Mouse (Mus musculus) liver, embryonic 15.5 days (tissue): ENCODE measurements around the gene Gng5. TPM values are rescaled to one million over a fixed set of nuclear protein-coding genes. Genes with fewer than 3 reads are reported as not detected.

Source experiments
- ATAC-seq: fragments of 200-750 bp; cut with Nextera tagmentation; 2 replicates; pipeline ENCODE4 v1.8.0; 2017; ENCODE audit warnings: moderate number of reproducible peaks, mild to moderate bottlenecking, moderate library complexity; ENCODE audit not compliant: insufficient read depth
- H3K27ac ChIP-seq: fragments of 300-500 bp; sonication (generic); replicated peaks from 2 replicates; pipeline ENCODE4 v1.5.1; 2015; ENCODE audit warnings: mild to moderate bottlenecking, inconsistent platforms
- H3K27me3 ChIP-seq: fragments of 300-500 bp; sonication (generic); 2 replicates; pipeline ENCODE4 v1.6.1; 2015; ENCODE audit warnings: mild to moderate bottlenecking, inconsistent platforms
- H3K36me3 ChIP-seq: fragments of 300-500 bp; sonication (generic); replicated peaks from 2 replicates; pipeline ENCODE4 v1.6.1; 2015; ENCODE audit warnings: moderate library complexity, mild to moderate bottlenecking, inconsistent platforms
- H3K4me1 ChIP-seq: fragments of 300-500 bp; sonication (generic); replicated peaks from 2 replicates; pipeline ENCODE4 v1.6.1; 2015; ENCODE audit warnings: inconsistent platforms
- H3K4me2 ChIP-seq: fragments of 300-500 bp; sonication (generic); 2 replicates; pipeline ENCODE4 v1.6.1; 2015; ENCODE audit warnings: moderate library complexity, mild to moderate bottlenecking, inconsistent platforms
- H3K4me3 ChIP-seq: fragments of 300-500 bp; sonication (generic); replicated peaks from 2 replicates; pipeline ENCODE4 v1.5.1; 2015; ENCODE audit warnings: mild to moderate bottlenecking, inconsistent platforms
- H3K9ac ChIP-seq: fragments of 300-500 bp; sonication (generic); 2 replicates; pipeline ENCODE4 v1.6.1; 2015; ENCODE audit warnings: moderate library complexity, mild to moderate bottlenecking, inconsistent platforms
- H3K9me3 ChIP-seq: fragments of 300-500 bp; sonication (generic); replicated peaks from 2 replicates; pipeline ENCODE4 v1.6.1; 2016; ENCODE audit warnings: inconsistent platforms
- WGBS: fragments of 180-500 bp; shearing (Covaris S2); methylation state at CpG from one replicate; pipeline ENCODE4 v1.1.7; 2015; ENCODE audit warnings: mixed read lengths; ENCODE audit not compliant: insufficient replicate concordance; 5-methylcytosine and 5-hydroxymethylcytosine counted together
- polyA plus RNA-seq: library from polyadenylated mRNA; unstranded; fragments of >200 nt; fragmentation: Nextera tagmentation; extraction: Ambion mirVana; gene quantifications from 2 replicates; pipeline ENCODE4 v1.2.1, GENCODE M21; 2015

The Gng5 gene
- polyA plus RNA-seq, 1 experiment from 2014 or later: 540 TPM

GRCm38 (mm10) chr3:146500003-146500809, 599 bp downstream of the Gng5 start:
- Histone ChIP-seq H3K4me1 (peaks cover 35% of the 10 kb centered on the region), H3K4me2 (peak overlapping the region; percentile 81), H3K9me3 (no peaks in the 10 kb centered on the region), H3K27ac (peak overlapping the region; percentile 97), H3K9ac (peak overlapping the region; percentile 93), H3K36me3 (peaks cover 23% of the 10 kb centered on the region), H3K4me3 (peak overlapping the region; percentile 89), H3K27me3 (no peaks in the 10 kb centered on the region)
- under 1% methylated on average over 57 of the region's 57 CpGs for WGBS
- peak; percentile 60 for ATAC-seq

GRCm38 (mm10) chr3:146500810-146501201, 1.2 kb downstream of the Gng5 start:
- Histone ChIP-seq H3K9ac (peak overlapping the region; percentile 93), H3K4me2 (peak overlapping the region; percentile 81), H3K27me3 (no peaks in the 10 kb centered on the region), H3K9me3 (no peaks in the 10 kb centered on the region), H3K4me3 (peak overlapping the region; percentile 89), H3K27ac (peak overlapping the region; percentile 97), H3K36me3 (peaks cover 28% of the 10 kb centered on the region), H3K4me1 (peaks cover 35% of the 10 kb centered on the region)
- 6% methylated on average over 5 of the region's 5 CpGs for WGBS
- ATAC-seq: no peak

GRCm38 (mm10) chr3:146501601-146502123, 2.1 kb downstream of the Gng5 start:
- peak overlapping the region; percentile 93; the same call in 1 of the 2 replicates for H3K9ac ChIP-seq

GRCm38 (mm10) chr3:146506711-146507110, 7.1 kb downstream of the Gng5 start:
- H3K4me3 ChIP-seq: no peak overlapping the region
- no peak for ATAC-seq
- H3K9me3 ChIP-seq: no peaks in the 10 kb centered on the region
- 79% methylated on average over 7 of the region's 7 CpGs for WGBS
- no peak overlapping the region for H3K9ac ChIP-seq
- H3K4me1 ChIP-seq: peaks cover 18% of the 10 kb centered on the region
- H3K4me2 ChIP-seq: no peak overlapping the region
- no peaks in the 10 kb centered on the region for H3K27me3 ChIP-seq
- H3K36me3 ChIP-seq: peaks cover 81% of the 10 kb centered on the region
- H3K27ac ChIP-seq: no peak overlapping the region

More at GRCm38 (mm10) chr3:146501601-146502123, 2.1 kb downstream of the Gng5 start:
- no peak for ATAC-seq
- peaks cover 35% of the 10 kb centered on the region for H3K4me1 ChIP-seq
- H3K9me3 ChIP-seq: no peaks in the 10 kb centered on the region
- peaks cover 36% of the 10 kb centered on the region for H3K36me3 ChIP-seq
- H3K27me3 ChIP-seq: no peaks in the 10 kb centered on the region
- 58% methylated on average over 5 of the region's 5 CpGs for WGBS
- peak overlapping the region; percentile 81 for H3K4me2 ChIP-seq
- H3K4me3 ChIP-seq: peak overlapping the region; percentile 89
- peak overlapping the region; percentile 97 for H3K27ac ChIP-seq

- peak overlapping the region; percentile 92 for H3K4me3 ChIP-seq
- peaks cover 22% of the 10 kb centered on the region for H3K36me3 ChIP-seq
- H3K27me3 ChIP-seq: peaks cover 5% of the 10 kb centered on the region
- H3K4me1 ChIP-seq: peaks cover 19% of the 10 kb centered on the region
- no peaks in the 10 kb centered on the region for H3K9me3 ChIP-seq
- H3K27ac ChIP-seq: peak overlapping the region; percentile 95
- H3K9ac ChIP-seq: peak overlapping the region; percentile 74
- 37% methylated on average over 5 of the region's 5 CpGs for WGBS
- no peak for ATAC-seq
- H3K4me2 ChIP-seq: peak overlapping the region; percentile 88
Measured at GRCm38 (mm10) chr3:146520226-146520797, 20.7 kb downstream of the Gng5 start.

- ATAC-seq: peak; percentile 95
- H3K4me1 ChIP-seq: peaks cover 19% of the 10 kb centered on the region
- WGBS: under 1% methylated on average over 68 of the region's 82 CpGs
Measured at GRCm38 (mm10) chr3:146520798-146521651, 21.4 kb downstream of the Gng5 start, which contains the start of gene Rpf1. Gene Rpf1 (minus strand): TSS chr3:146521429.

GRCm38 (mm10) chr3:146521652-146522020, 22.0 kb downstream of the Gng5 start:
- peak overlapping the region; percentile 88 for H3K4me2 ChIP-seq
- peak overlapping the region; percentile 95 for H3K27ac ChIP-seq
- peak overlapping the region; percentile 92 for H3K4me3 ChIP-seq
- 5% methylated on average over 8 of the region's 8 CpGs for WGBS
- no peak for ATAC-seq
- H3K36me3 ChIP-seq: peaks cover 21% of the 10 kb centered on the region
- H3K4me1 ChIP-seq: peaks cover 19% of the 10 kb centered on the region
- peak overlapping the region; percentile 74 for H3K9ac ChIP-seq
- H3K27me3 ChIP-seq: peaks cover 8% of the 10 kb centered on the region
- H3K9me3 ChIP-seq: no peaks in the 10 kb centered on the region

More at GRCm38 (mm10) chr3:146520798-146521651, 21.4 kb downstream of the Gng5 start, which contains the start of gene Rpf1:
- H3K4me3 ChIP-seq: peak within 1 kb of the TSS; percentile 92
- peak within 1 kb of the TSS; percentile 74 for H3K9ac ChIP-seq
- peaks cover 21% of the 10 kb centered on the region for H3K36me3 ChIP-seq
- H3K27ac ChIP-seq: peak within 1 kb of the TSS; percentile 95
- H3K27me3 ChIP-seq: peaks cover 8% of the 10 kb centered on the region
- H3K9me3 ChIP-seq: no peaks in the 10 kb centered on the region
- peak within 1 kb of the TSS; percentile 88 for H3K4me2 ChIP-seq

- Histone ChIP-seq H3K4me3 (no peak overlapping the region), H3K9me3 (no peaks in the 10 kb centered on the region), H3K4me1 (no peaks in the 10 kb centered on the region), H3K27ac (no peak overlapping the region), H3K36me3 (no peaks in the 10 kb centered on the region), H3K4me2 (no peak overlapping the region), H3K9ac (no peak overlapping the region), H3K27me3 (peaks cover 15% of the 10 kb centered on the region)
- no peak for ATAC-seq
- 46% methylated on average over 2 of the region's 2 CpGs for WGBS
Measured at GRCm38 (mm10) chr3:146528335-146528734, 28.7 kb downstream of the Gng5 start.

- 54% methylated on average over 6 of the region's 6 CpGs for WGBS
Measured at GRCm38 (mm10) chr3:146534986-146535385, 35.4 kb downstream of the Gng5 start.

GRCm38 (mm10) chr3:146540521-146541273, 41.1 kb downstream of the Gng5 start:
- no peak for ATAC-seq
- H3K4me1 ChIP-seq: no peaks in the 10 kb centered on the region
- H3K4me3 ChIP-seq: no peak overlapping the region
- 43% methylated on average over 4 of the region's 4 CpGs for WGBS
- no peak overlapping the region for H3K27ac ChIP-seq
- no peaks in the 10 kb centered on the region for H3K9me3 ChIP-seq
- no peaks in the 10 kb centered on the region for H3K27me3 ChIP-seq
- no peak overlapping the region for H3K4me2 ChIP-seq
- no peaks in the 10 kb centered on the region for H3K36me3 ChIP-seq
- H3K9ac ChIP-seq: no peak overlapping the region

More at GRCm38 (mm10) chr3:146534986-146535385, 35.4 kb downstream of the Gng5 start:
- H3K27me3 ChIP-seq: no peaks in the 10 kb centered on the region
- H3K4me1 ChIP-seq: no peaks in the 10 kb centered on the region
- ATAC-seq: no peak
- H3K9ac ChIP-seq: no peak overlapping the region
- no peaks in the 10 kb centered on the region for H3K9me3 ChIP-seq
- no peak overlapping the region for H3K4me3 ChIP-seq
- no peaks in the 10 kb centered on the region for H3K36me3 ChIP-seq
- H3K27ac ChIP-seq: no peak overlapping the region
- H3K4me2 ChIP-seq: no peak overlapping the region
